Mouse (Mus musculus) testis, adult 10 weeks (tissue): Measurements from ENCODE around the gene Slc6a6. TPM values are rescaled to one million over a fixed set of nuclear protein-coding genes. Genes with fewer than 3 reads are reported as not detected.

Source experiments
- polyA plus RNA-seq: library from polyadenylated mRNA; stranded (reverse); fragments of 350-450 nt; fragmentation: Illumina TruSeq; extraction: RNeasy Lipid Tissue Mini Kit (QIAGEN cat#74804); gene quantifications from one replicate; pipeline ENCODE4 v1.2.3, GENCODE M21; 2014; ENCODE audit warnings: low read depth, low replicate concordance

Slc6a6 gene
- polyA plus RNA-seq = 21.3 TPM

GRCm38 (mm10) chr6:91683602-91684473 lies at the start of gene Slc6a6:
Gene Slc6a6 (plus strand): TSS chr6:91684053.

Other genes starting within 250 kb of the Slc6a6 start
- gene Chchd4, start 210.5 kb upstream of the Slc6a6 start, polyA plus RNA-seq = 4.3 TPM
- 2.0 TPM for gene Tmem43, start 210.3 kb upstream of the Slc6a6 start, polyA plus RNA-seq
- 1.2 TPM for gene Xpc, start 168.2 kb upstream of the Slc6a6 start, polyA plus RNA-seq
- 104 TPM for gene Lsm3, start 168.1 kb upstream of the Slc6a6 start, polyA plus RNA-seq
- gene Grip2, start 143.2 kb downstream of the Slc6a6 start, polyA plus RNA-seq = not detected
- 121 TPM for gene Ccdc174, start 194.0 kb downstream of the Slc6a6 start, polyA plus RNA-seq
- gene 4930590J08Rik, start 218.8 kb downstream of the Slc6a6 start, polyA plus RNA-seq = 137 TPM